Mouse (Mus musculus) embryonic stem cell, embryonic (primary cell): ENCODE results near the gene Cblc.

Experiments used
- CTCF ChIA-PET, 4 experiments: fragments of 300-600 bp in 2 of 4; fragments of 350-600 bp in 2 of 4; sonication (Branson Sonifier 250); formaldehyde crosslinking; loops; one replicate each; lab custom pipeline; 2022; ENCODE audit warnings: inconsistent platforms in 2 of 4; lab: Charles Lee
- POLR2A ChIA-PET, 4 experiments: fragments of 300-600 bp in 2 of 4; fragments of 350-600 bp in 2 of 4; sonication (Branson Sonifier 250); formaldehyde crosslinking; loops; one replicate each; lab custom pipeline; 2022; ENCODE audit warnings: antibody characterized with exemption in 4 of 4, inconsistent platforms in 1 of 4; lab: Charles Lee

The Cblc gene

DNA sequence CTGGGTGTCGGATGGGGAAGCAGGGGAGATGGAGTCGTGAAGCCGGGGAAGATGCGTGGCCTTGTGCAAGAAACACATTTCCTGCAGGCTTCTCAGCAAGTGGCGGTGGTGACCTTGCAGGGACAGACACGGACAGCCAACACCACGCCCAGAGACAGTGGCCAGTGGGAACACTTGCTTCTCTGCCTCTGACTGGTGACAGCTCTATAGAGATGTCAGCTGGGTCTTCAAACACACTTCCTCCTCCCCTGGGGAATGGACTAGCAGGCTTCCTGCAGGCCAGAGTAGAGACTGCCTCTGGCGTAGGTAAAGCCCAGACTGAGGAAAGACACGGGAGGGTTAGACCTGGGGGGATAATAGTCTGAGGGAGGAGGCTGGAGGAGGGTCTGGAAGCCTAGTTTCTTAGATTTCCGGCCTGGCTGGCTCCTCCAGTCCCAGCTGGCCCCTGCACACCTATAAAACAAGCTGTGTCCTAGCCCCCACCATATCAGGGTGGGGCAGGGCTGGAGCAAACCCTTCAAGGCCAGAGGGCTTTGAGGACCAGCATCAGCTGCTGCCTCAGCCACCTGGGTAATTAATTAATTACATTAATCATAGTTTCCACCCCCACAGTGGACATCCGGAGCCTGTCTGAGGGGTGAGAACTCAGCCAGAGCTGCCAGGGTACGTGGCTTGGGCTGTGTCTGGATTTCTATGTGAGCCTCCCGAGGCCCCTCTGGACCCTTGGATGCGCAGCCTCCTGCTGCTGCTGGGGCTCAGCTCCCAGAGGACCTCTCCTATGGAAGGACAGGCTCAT lies 51.8 kb downstream of the Cblc start:
- CTCF ChIA-PET, result interaction anchor here in 2 of 4 experiments (0.6 to 1.0 kb wide), 3 partner anchors 11 to 172 kb away, joined by 3 read pairs; no protein-coding TSS in a partner anchor
- POLR2A ChIA-PET, result interaction anchor here (0.6 to 7.3 kb wide), 12 partner anchors 9 to 155 kb away, joined by 3 to 70 read pairs (median 4); partner anchors contain the start of genes Apoe (in 2 of the 4) and Tomm40 (in 1 of the 4)

DNA sequence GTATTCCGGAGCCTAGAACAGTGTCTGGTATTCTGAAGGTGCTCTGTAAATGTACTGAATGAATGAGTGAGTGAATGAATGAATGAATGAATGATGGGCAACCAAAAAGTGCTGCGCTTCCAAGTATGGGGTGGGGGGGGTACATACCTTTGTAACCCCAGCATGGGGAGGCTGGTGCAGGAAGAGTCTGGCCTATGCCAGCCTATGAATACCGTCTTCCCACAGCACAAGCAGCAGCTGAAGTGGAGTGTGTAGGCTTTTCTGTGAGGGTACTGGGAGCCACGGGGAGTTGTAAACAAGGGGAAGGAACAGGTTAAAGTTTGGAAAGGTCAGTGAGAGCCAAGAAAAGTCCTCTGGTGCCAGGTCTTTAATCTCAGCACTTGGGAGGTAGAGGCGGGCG lies 52.8 kb downstream of the Cblc start:
- CTCF ChIA-PET, result interaction anchor here in 2 of 4 experiments (1.0 to 1.3 kb wide), 2 partner anchors 75 to 384 kb away, joined by 3 to 4 read pairs; no protein-coding TSS in a partner anchor
- POLR2A ChIA-PET, result interaction anchor here in 2 of 4 experiments (1.8 to 7.3 kb wide), 4 partner anchors 26 to 46 kb away, joined by 4 to 70 read pairs (median 54); partner anchors contain the start of genes Tomm40 (in 2 of the 2) and Apoe (in 1 of the 2)

DNA sequence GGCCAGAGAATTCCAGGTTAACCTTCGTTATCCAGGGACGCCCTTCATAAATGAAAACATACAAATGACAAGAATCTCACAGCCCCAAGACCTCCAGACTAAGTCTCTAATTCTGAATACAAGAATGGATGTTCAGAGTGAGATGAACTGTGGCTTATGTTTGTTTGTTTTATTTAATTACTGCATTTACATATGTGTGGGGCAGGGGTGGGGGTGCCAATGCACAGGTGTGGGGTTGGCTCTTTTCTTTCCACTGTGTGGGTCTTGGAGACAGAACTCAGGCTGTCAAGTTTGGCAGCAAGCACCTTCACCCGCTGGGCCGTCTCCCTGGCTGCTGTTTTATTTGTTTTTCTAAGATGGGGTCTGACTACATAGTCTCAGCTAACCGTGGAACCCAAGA lies 54.1 kb downstream of the Cblc start:
- ChIA-PET CTCF (interaction anchor here in 3 of 4 experiments (0.6 to 2.6 kb wide), 15 partner anchors 11 to 153 kb away, joined by 3 to 41 read pairs (median 6); partner anchors contain the start of gene Tomm40 (in 1 of the 3)), POLR2A (interaction anchor here (0.7 to 7.3 kb wide), 38 partner anchors 8 to 379 kb away, joined by 3 to 70 read pairs (median 7); partner anchors contain the start of genes Apoe (in 2 of the 4), Nectin2 (in 2 of the 4), Tomm40 (in 2 of the 4) and Apoc1 (in 1 of the 4))

DNA sequence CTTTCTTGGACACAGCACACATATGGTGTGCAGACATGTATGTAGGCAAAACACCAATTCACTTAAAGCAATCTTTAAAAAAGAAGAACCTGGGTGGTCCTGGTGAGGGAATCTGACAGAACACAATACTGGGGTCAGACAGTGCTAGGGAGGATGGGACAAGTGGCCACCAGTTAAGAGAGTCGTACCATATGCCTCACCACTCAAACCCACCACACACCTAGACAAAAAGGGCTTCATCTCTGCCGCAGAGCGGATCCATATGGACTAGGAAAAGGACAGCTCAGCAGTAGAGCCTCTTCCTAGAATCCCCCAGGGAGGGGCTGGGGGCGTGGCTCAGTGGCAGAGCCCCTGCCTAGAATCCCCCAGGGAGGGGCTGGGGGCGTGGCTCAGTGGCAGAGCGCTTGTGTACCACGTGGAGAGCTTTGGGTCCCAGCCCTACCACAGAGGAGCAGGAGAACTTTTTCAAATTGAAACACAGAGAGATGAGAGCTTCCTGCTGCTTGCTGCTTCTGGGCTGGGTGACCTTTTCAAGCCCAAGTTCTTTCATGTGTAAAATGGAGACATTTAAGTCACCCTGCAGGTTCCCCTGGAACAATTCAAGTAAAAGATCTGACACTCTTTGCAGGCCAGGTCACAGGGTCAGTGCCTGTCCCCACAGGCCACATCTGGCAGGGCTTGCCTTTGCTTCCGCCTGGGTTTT lies 55.1 kb downstream of the Cblc start:
- ChIA-PET CTCF (interaction anchor here (0.5 to 3.2 kb wide), 51 partner anchors 8 to 336 kb away, joined by 3 to 41 read pairs (median 4); partner anchors contain the start of genes Cblc (in 3 of the 4), Bcam (in 2 of the 4), Nectin2 (in 2 of the 4) and Tomm40 (in 2 of the 4)), POLR2A (interaction anchor here (0.5 to 7.3 kb wide), 92 partner anchors 8 to 857 kb away, joined by 3 to 70 read pairs (median 5); partner anchors contain the start of genes Apoe (in 3 of the 4), Bcam (in 3 of the 4), Tomm40 (in 3 of the 4) and Bcl3 (in 2 of the 4))

DNA sequence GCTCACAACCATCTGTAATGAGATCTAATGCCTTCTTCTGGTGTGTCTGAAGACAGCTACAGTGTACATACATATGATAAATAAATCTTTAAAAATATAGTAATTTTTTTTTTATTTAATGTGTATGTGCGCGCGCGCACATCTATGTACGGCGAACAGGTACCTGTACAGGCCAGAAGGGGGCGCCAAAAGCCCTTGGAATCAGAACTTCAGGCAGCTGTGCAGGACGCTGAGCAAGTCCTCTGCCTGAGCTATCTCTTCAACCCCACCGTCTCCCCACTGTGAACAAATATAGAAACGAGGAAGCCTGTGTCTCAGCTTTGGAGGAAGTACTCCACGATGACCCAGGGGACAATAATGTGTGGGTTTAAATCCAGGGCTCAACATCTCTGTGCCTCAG lies 56.3 kb downstream of the Cblc start:
- POLR2A ChIA-PET, result interaction anchor here in 3 of 4 experiments (0.6 to 7.3 kb wide), 36 partner anchors 9 to 167 kb away, joined by 3 to 70 read pairs (median 8); partner anchors contain the start of genes Apoe (in 2 of the 3), Bcam (in 2 of the 3), Tomm40 (in 2 of the 3) and Nectin2 (in 1 of the 3)
- CTCF ChIA-PET, result interaction anchor here (0.6 to 3.2 kb wide), 51 partner anchors 9 to 378 kb away, joined by 3 to 41 read pairs (median 4); partner anchors contain the start of genes Bcam (in 2 of the 4), Cblc (in 2 of the 4), Nectin2 (in 2 of the 4) and Apoe (in 1 of the 4)

DNA sequence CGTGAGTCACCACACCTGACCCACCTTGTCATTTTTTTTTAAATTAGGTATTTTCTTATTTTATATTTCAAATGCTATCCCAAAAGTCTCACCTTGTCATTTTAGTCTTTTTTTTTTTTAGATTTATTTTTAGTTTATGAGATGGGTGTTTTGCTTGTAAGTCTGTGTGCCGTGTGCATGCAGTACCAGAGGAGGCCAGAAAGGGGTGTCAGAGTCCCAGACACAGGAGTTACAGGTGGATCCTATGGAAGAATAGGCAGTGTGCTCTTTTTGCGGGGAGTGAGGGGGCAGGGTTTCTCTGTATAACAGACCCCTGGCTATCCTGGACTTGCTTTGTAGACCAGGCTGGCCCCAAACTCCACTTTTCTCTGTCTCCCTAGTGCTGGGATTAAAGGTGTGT lies 57.8 kb downstream of the Cblc start:
- CTCF ChIA-PET, result interaction anchor here in 1 of 4 experiments (3.2 kb wide), 1 partner anchor 11 kb away, joined by 10 read pairs; no protein-coding TSS in a partner anchor
- POLR2A ChIA-PET, result interaction anchor here in 2 of 4 experiments (1.3 to 6.3 kb wide), 4 partner anchors 22 to 52 kb away, joined by 3 to 50 read pairs (median 12); partner anchors contain the start of gene Tomm40 (in 1 of the 2)

DNA sequence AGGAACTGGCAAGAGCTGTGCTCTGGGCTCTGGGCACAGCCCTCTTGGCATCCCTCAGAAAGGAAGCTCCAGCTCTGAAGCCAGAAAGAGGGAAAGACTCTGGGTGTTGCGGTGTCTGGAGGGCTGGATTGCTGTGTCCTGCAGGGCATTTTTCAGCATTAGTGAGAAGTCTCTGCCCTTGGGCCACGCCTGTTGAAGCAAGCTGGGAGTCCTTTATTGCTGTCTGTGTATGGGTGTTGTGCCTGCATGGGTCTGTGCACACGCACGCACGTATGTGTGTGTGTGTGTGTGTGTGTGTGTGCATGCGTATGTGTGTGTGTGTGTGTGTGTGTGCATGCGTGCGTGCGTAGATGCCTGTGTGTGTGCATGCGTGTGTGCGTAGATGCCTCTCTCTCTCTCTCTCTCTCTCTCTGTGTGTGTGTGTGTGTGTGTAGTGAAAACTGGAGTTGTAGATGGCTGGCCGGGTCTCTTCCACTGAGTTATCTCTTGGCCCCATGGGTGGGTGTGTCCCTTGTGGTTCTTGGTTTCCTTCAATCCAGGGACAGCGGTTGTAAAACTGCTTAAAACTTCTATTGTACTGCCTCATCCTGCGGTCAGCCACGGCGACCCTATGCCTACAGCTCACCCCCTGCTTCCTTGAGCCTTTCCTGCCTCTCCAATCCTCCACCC lies 60.1 kb downstream of the Cblc start:
- POLR2A ChIA-PET, result interaction anchor here in 3 of 4 experiments (0.6 to 2.3 kb wide), 8 partner anchors 12 to 39 kb away, joined by 3 to 12 read pairs (median 6); partner anchors contain the start of genes Tomm40 (in 2 of the 3) and Apoe (in 1 of the 3)
- CTCF ChIA-PET, result interaction anchor here in 3 of 4 experiments (0.6 to 1.5 kb wide), 6 partner anchors 13 to 192 kb away, joined by 3 to 7 read pairs (median 3); partner anchors contain the start of genes Cblc (in 1 of the 3) and Tomm40 (in 1 of the 3)

DNA sequence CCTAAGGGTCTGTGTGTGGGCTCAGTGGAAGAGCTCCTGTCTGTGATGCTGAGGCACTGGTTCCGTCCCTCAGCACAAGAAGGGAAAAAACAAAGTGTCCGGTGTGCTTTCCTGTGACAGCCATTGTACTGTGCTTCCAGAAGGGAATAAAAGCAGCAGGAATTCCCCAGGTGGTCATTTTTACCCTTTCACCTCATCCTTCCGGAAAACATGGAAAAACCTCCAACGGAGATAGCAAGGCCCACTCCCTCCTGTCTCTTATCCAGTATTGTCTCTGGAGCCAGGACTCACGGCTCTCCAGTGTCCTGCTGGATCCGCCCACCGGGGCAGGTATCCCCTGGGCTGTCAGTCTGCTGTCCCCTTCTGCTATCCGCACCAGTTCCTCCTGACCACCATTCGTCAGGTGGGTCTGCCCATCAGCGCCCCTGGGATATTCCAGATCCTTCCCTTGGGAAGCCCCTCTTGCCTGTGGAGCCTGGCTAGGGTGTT lies 62.4 kb downstream of the Cblc start:
- POLR2A ChIA-PET, result interaction anchor here in 3 of 4 experiments (1.1 to 1.9 kb wide), 6 partner anchors 11 to 36 kb away, joined by 3 to 6 read pairs (median 4); partner anchors contain the start of genes Apoe (in 1 of the 3) and Tomm40 (in 1 of the 3)
- CTCF ChIA-PET, result interaction anchor here in 1 of 4 experiments (0.5 to 1.8 kb wide), 2 partner anchors 16 to 65 kb away, joined by 3 to 4 read pairs; partner anchors contain the start of gene Nectin2
